Mouse (Mus musculus) neural tube, embryonic 11.5 days (tissue): ENCODE measurements around the gene Cast. TPM values are rescaled to one million over a fixed set of nuclear protein-coding genes. Genes with fewer than 3 reads are reported as not detected.
A peak's percentile ranks its signal among the peaks of the same experiment; 100 is the strongest.

Experiments
- ATAC-seq: fragments of 200-750 bp; cut with Nextera tagmentation; 2 replicates; pipeline ENCODE4 v1.8.0; 2017; ENCODE audit warnings: moderate number of reproducible peaks, mild to moderate bottlenecking, moderate TSS enrichment, moderate library complexity; ENCODE audit not compliant: insufficient read depth, low FRiP score, low TSS enrichment
- DNase-seq: peaks from one replicate; pipeline ENCODE4 v3.0.0-alpha.2; 2015; ENCODE audit warnings: low spot score
- H3K27ac ChIP-seq: fragments of 300-500 bp; sonication (generic); 2 replicates; pipeline ENCODE4 v1.5.1; 2014; ENCODE audit warnings: low read depth, mild to moderate bottlenecking, low read length
- H3K27me3 ChIP-seq: fragments of 300-500 bp; sonication (generic); 2 replicates; pipeline ENCODE4 v1.6.1; 2014; ENCODE audit warnings: mild to moderate bottlenecking, low read length, mixed read lengths; ENCODE audit not compliant: control insufficient read depth, insufficient read depth
- H3K36me3 ChIP-seq: fragments of 300-500 bp; sonication (generic); 2 replicates; pipeline ENCODE4 v1.6.1; 2014; ENCODE audit warnings: mild to moderate bottlenecking, low read length, moderate library complexity, mixed read lengths; ENCODE audit not compliant: control insufficient read depth, insufficient read depth
- H3K4me1 ChIP-seq: fragments of 300-500 bp; sonication (generic); 2 replicates; pipeline ENCODE4 v1.6.1; 2014; ENCODE audit warnings: low read length, mixed read lengths; ENCODE audit not compliant: control insufficient read depth, insufficient read depth
- H3K4me2 ChIP-seq: fragments of 300-500 bp; sonication (generic); 2 replicates; pipeline ENCODE4 v1.6.1; 2014; ENCODE audit warnings: low read depth, mild to moderate bottlenecking, moderate library complexity
- H3K4me3 ChIP-seq: fragments of 300-500 bp; sonication (generic); 2 replicates; pipeline ENCODE4 v1.5.1; 2014; ENCODE audit warnings: low read depth, low read length
- H3K9ac ChIP-seq: fragments of 300-500 bp; sonication (generic); 2 replicates; pipeline ENCODE4 v1.6.1; 2014; ENCODE audit warnings: mild to moderate bottlenecking, low read length
- H3K9me3 ChIP-seq: fragments of 300-500 bp; sonication (generic); 2 replicates; pipeline ENCODE4 v1.6.1; 2016; ENCODE audit warnings: low read length; ENCODE audit not compliant: control insufficient read depth
- WGBS: fragments of 180-500 bp; shearing (Covaris S2); extraction: QIAGEN DNeasy Blood & Tissue Kit; methylation state at CpG from one replicate; pipeline ENCODE4 v1.1.7; 2014; 5-methylcytosine and 5-hydroxymethylcytosine counted together
- polyA plus RNA-seq: library from polyadenylated mRNA; unstranded; fragments of >200 nt; fragmentation: Nextera tagmentation; extraction: Ambion mirVana; gene quantifications from 2 replicates; pipeline ENCODE4 v1.2.1, GENCODE M21; 2014

Gene Cast
- polyA plus RNA-seq: 19.2 and 19.6 TPM in 2 replicates

- ATAC-seq (peak; percentile 88), DNase-seq (peak; percentile 69)
- Histone ChIP-seq H3K4me3 (peak within 1 kb of the TSS; percentile 58), H3K9me3 (no peaks in the 10 kb centered on the region), H3K27ac (no peak within 1 kb of the TSS), H3K27me3 (no peaks in the 10 kb centered on the region), H3K9ac (peak within 1 kb of the TSS; percentile 62), H3K36me3 (no peaks in the 10 kb centered on the region), H3K4me1 (no peaks in the 10 kb centered on the region; the same call in 1 of the 2 replicates), H3K4me2 (peak within 1 kb of the TSS; percentile 91)
- 2% methylated on average over 36 of the region's 36 CpGs for WGBS
These were observed at the start of gene Cast for GRCm38 (mm10) chr13:74808152-74808929. TSS of gene Cast (minus strand) at chr13:74808810.

- DNase-seq: peak; percentile 73
- Histone ChIP-seq H3K4me1 (no peaks in the 10 kb centered on the region), H3K4me2 (no peak overlapping the region), H3K27ac (no peak overlapping the region), H3K36me3 (no peaks in the 10 kb centered on the region), H3K9me3 (no peaks in the 10 kb centered on the region), H3K27me3 (no peaks in the 10 kb centered on the region), H3K4me3 (no peak overlapping the region), H3K9ac (no peak overlapping the region)
- WGBS: 17% methylated on average over 3 of the region's 3 CpGs
- peak; percentile 88 for ATAC-seq
These were observed 45.9 kb upstream of the Cast start for GRCm38 (mm10) chr13:74854338-74855047.

- H3K36me3 ChIP-seq: no peaks in the 10 kb centered on the region
- no peak overlapping the region for H3K4me2 ChIP-seq
- WGBS: 90% methylated on average over 2 of the region's 2 CpGs
- no peaks in the 10 kb centered on the region for H3K27me3 ChIP-seq
- no peaks in the 10 kb centered on the region for H3K4me1 ChIP-seq
- no peaks in the 10 kb centered on the region for H3K9me3 ChIP-seq
- no peak overlapping the region for H3K4me3 ChIP-seq
- no peak overlapping the region for H3K9ac ChIP-seq
- ATAC-seq (no peak), DNase-seq (no peak)
- H3K27ac ChIP-seq: no peak overlapping the region
These were observed 42.2 kb upstream of the Cast start for GRCm38 (mm10) chr13:74850823-74851222.

GRCm38 (mm10) chr13:74845886-74846285, 37.3 kb upstream of the Cast start:
- 73% methylated on average over 1 of the region's 1 CpGs for WGBS
- Histone ChIP-seq H3K4me1 (no peaks in the 10 kb centered on the region), H3K9me3 (no peaks in the 10 kb centered on the region), H3K27me3 (no peaks in the 10 kb centered on the region), H3K27ac (no peak overlapping the region), H3K4me2 (no peak overlapping the region), H3K4me3 (no peak overlapping the region), H3K9ac (no peak overlapping the region), H3K36me3 (no peaks in the 10 kb centered on the region)
- DNase-seq: no peak
- no peak for ATAC-seq

GRCm38 (mm10) chr13:74834543-74834942, 25.9 kb upstream of the Cast start:
- no peaks in the 10 kb centered on the region for H3K36me3 ChIP-seq
- H3K9ac ChIP-seq: no peak overlapping the region
- H3K4me1 ChIP-seq: no peaks in the 10 kb centered on the region
- ATAC-seq (no peak), DNase-seq (no peak)
- 85% methylated on average over 1 of the region's 1 CpGs for WGBS
- H3K27me3 ChIP-seq: no peaks in the 10 kb centered on the region
- H3K27ac ChIP-seq: no peak overlapping the region
- H3K4me2 ChIP-seq: no peak overlapping the region
- no peak overlapping the region for H3K4me3 ChIP-seq
- no peaks in the 10 kb centered on the region for H3K9me3 ChIP-seq

GRCm38 (mm10) chr13:74822095-74822494, 13.5 kb upstream of the Cast start:
- no peak for ATAC-seq

GRCm38 (mm10) chr13:74815753-74816152, 7.1 kb upstream of the Cast start:
- H3K9me3 ChIP-seq: no peaks in the 10 kb centered on the region
- H3K4me3 ChIP-seq: no peak overlapping the region
- no peak overlapping the region for H3K27ac ChIP-seq
- no peaks in the 10 kb centered on the region for H3K36me3 ChIP-seq
- no peak overlapping the region for H3K4me2 ChIP-seq
- ATAC-seq: no peak
- 92% methylated on average over 1 of the region's 1 CpGs for WGBS
- H3K27me3 ChIP-seq: no peaks in the 10 kb centered on the region
- no peak for DNase-seq
- H3K9ac ChIP-seq: no peak overlapping the region
- H3K4me1 ChIP-seq: no peaks in the 10 kb centered on the region

More at GRCm38 (mm10) chr13:74822095-74822494, 13.5 kb upstream of the Cast start:
- no peak overlapping the region for H3K4me2 ChIP-seq
- no peak overlapping the region for H3K9ac ChIP-seq
- 67% methylated on average over 3 of the region's 3 CpGs for WGBS
- no peaks in the 10 kb centered on the region for H3K9me3 ChIP-seq
- no peak overlapping the region for H3K4me3 ChIP-seq
- no peaks in the 10 kb centered on the region for H3K36me3 ChIP-seq
- no peaks in the 10 kb centered on the region for H3K27me3 ChIP-seq
- no peaks in the 10 kb centered on the region for H3K4me1 ChIP-seq
- DNase-seq: no peak
- no peak overlapping the region for H3K27ac ChIP-seq

- Histone ChIP-seq H3K36me3 (no peaks in the 10 kb centered on the region), H3K9me3 (no peaks in the 10 kb centered on the region), H3K4me1 (no peaks in the 10 kb centered on the region; the same call in 1 of the 2 replicates), H3K27me3 (no peaks in the 10 kb centered on the region), H3K27ac (no peak overlapping the region), H3K4me2 (peak overlapping the region; percentile 91), H3K9ac (peak overlapping the region; percentile 62), H3K4me3 (peak overlapping the region; percentile 58)
- peak; percentile 92 for ATAC-seq
- peak; percentile 64 for DNase-seq
- 2% methylated on average over 31 of the region's 31 CpGs for WGBS
These were observed 1.0 kb downstream of the Cast start for GRCm38 (mm10) chr13:74807446-74808151.
